Mouse (Mus musculus) mouse embryonic stem cell (cell line): Measurements from ENCODE around the gene Slc22a2.

Experiments used
- in situ Hi-C, 2 experiments: fragments of 300-500 bp; cut with MboI; formaldehyde crosslinking; loops; 1 replicate in 1 of 2; 3 replicates in 1 of 2; pipeline ENCODE4 v1.14.3; 2019 to 2020; ENCODE audit warnings: low sequenced_read_pairs in 2 of 2, low pct_unique_long_range_greater_than_20kb in 1 of 2, mixed read lengths in 1 of 2; ENCODE audit not compliant: unreplicated experiment in 1 of 2

The Slc22a2 gene

GRCm38 (mm10) chr17:12619641-12620040 lies 35.7 kb downstream of the Slc22a2 start:
- in situ Hi-C loops: no loop called here

DNA sequence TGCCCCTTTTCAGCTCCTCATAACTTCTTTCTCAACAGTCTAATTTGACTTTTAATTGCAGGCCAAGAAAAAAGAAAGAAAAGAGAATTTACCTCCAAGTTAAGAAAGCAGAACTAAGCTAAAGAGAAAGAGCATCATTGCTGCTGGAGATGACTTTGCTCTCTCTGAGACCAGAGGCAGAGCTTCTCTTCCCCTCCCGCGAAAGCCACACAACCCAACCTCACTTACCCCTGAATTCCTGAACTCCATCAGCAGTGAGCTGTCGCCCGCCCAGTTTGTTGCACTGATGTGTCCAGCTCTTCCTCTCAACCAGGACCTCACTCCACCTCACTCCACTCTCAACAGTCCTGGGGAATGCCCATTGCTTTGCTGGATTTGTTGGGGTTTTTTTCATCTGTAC lies 44.1 kb downstream of the Slc22a2 start:
- in situ Hi-C loops: no loop called here

- in situ Hi-C loops: no loop called here
These were observed 47.2 kb downstream of the Slc22a2 start for GRCm38 (mm10) chr17:12630976-12631730.

- in situ Hi-C loops: no loop called here
These were observed 48.1 kb downstream of the Slc22a2 start for GRCm38 (mm10) chr17:12631771-12632600.

DNA sequence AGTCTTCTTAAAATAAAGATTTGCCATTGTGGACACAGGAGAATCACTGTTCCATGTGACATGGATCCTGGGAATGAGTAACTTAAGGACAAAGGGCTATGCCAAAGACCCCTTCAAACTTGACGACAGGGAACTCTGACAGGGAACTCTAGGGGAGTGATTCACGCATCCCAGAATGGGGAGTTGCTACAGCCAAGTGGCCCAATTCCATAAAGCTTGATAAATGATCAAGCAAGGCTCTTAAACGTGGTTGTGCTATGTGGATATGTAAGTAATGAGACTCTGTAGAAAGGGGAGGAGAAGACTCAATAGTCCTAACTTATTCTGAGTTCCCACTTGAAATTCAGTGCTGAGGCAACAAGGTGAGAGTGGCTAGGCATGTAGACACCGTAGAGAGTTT lies 50.9 kb downstream of the Slc22a2 start:
- in situ Hi-C loops: no loop called here

DNA sequence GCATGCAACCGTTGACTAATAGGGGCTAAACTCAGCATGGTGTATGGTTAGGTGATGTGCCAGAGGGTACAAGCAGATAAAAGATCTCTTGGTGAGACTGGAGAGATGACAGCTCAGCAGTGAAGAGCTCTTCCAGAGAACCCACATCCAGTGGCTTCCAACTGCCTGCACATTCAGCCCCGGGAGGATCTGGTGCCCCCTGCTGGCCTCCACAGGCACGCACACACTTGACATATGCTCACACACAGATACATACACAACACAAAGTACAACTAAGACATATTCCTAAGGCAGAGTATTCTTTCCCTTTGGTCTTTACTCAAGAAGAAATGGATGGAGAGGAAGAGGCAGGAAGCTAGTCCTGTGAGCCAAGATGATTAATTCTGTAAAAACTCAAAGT lies 55.7 kb downstream of the Slc22a2 start:
- in situ Hi-C loops: no loop called here

GRCm38 (mm10) chr17:12641087-12641486 lies 57.2 kb downstream of the Slc22a2 start:
- in situ Hi-C loops: no loop called here

DNA sequence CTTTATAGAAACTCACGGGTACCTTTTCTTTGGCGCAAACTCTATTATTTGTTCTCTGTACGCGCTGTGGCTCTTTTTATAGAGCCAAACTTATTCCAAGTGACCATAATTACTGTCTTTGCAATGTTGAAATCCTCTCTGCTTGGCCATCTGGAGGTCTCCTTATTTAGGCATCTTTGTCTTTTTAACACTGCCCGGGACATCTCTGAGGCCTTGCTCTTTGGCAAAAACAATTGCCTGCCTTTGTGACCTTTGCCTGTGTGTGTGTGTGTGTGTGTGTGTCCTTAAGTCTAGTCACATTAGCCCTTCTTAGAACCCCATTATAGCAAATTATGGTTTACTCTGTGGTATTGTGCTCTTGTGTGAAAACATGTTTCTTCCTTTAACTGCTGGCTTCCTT lies 61.5 kb downstream of the Slc22a2 start:
- in situ Hi-C loops: no loop called here

GRCm38 (mm10) chr17:12652604-12653003 lies 68.7 kb downstream of the Slc22a2 start:
- in situ Hi-C loops: loop anchor here in 1 of 2 experiments (10.0 kb wide), 1 partner anchor 118 kb away; no protein-coding TSS in a partner anchor

DNA sequence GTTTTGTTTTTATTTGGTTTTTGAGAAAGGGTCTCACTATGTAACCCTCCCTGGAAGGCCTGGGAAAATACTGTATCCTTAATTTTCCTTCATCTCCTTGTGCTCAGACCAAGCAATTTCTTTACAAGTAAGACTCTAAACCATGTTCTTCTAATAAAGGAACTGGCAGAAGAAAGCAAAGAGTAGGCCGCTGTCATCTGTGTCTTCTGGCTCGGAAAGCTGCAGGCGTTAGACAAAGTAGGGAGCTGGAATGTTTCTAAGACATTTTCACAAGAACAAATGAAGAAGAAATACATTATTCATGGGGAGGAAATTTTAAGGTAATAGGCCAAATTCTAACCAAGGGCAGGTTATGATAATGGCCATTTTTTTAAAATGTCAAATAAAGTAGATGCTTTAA lies 70.1 kb downstream of the Slc22a2 start:
- in situ Hi-C loops: loop anchor here in 1 of 2 experiments (10.0 kb wide), 1 partner anchor 119 kb away; no protein-coding TSS in a partner anchor

DNA sequence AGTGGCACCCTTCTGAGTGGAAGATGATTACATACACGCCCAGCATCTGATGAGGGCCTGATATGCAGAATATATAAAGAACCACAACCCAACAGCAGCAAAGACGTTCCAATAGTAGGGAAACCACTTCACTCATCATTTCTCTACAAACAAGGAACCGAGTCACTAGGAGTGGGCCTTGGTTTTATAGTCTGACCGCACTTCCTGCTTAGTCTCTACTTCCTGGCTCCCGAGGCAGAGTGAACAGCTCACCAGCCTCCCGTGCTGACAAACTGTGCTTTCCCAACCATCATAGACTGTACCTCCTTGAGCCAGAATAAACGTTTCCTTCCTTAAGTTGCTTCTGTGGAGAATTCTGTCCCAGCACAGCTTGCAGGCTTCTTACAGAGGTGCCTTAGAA lies 71.9 kb downstream of the Slc22a2 start:
- in situ Hi-C loops: loop anchor here in 1 of 2 experiments (10.0 kb wide), 1 partner anchor 121 kb away; no protein-coding TSS in a partner anchor

- in situ Hi-C loops: loop anchor here in 1 of 2 experiments (10.0 kb wide), 1 partner anchor 124 kb away; no protein-coding TSS in a partner anchor
These were observed 74.9 kb downstream of the Slc22a2 start for GRCm38 (mm10) chr17:12658784-12659183.

DNA sequence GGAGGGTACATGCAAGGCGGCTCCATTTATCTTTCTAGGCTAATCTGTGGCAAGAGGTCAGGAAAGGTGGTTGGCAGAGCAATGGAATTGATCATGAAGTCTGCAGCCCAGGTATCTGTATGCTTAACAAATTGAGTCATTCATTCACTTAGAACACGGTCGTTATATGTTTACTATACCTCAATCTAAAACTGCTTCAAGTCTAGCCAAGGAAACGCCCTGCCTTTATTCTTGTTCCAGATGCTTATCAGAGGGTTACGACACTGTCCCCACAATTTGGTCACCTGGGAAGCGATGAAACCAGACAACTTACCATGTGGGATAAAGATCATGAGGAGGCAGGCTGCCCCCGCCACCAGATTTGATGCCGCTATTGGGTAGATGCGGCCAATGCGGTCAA lies 75.3 kb downstream of the Slc22a2 start:
- in situ Hi-C loops: loop anchor here in 1 of 2 experiments (10.0 kb wide), 1 partner anchor 124 kb away; no protein-coding TSS in a partner anchor

GRCm38 (mm10) chr17:12660572-12661260 lies 76.8 kb downstream of the Slc22a2 start:
- in situ Hi-C loops: no loop called here

- in situ Hi-C loops: no loop called here
These were observed 80.2 kb downstream of the Slc22a2 start for GRCm38 (mm10) chr17:12664156-12664555.

DNA sequence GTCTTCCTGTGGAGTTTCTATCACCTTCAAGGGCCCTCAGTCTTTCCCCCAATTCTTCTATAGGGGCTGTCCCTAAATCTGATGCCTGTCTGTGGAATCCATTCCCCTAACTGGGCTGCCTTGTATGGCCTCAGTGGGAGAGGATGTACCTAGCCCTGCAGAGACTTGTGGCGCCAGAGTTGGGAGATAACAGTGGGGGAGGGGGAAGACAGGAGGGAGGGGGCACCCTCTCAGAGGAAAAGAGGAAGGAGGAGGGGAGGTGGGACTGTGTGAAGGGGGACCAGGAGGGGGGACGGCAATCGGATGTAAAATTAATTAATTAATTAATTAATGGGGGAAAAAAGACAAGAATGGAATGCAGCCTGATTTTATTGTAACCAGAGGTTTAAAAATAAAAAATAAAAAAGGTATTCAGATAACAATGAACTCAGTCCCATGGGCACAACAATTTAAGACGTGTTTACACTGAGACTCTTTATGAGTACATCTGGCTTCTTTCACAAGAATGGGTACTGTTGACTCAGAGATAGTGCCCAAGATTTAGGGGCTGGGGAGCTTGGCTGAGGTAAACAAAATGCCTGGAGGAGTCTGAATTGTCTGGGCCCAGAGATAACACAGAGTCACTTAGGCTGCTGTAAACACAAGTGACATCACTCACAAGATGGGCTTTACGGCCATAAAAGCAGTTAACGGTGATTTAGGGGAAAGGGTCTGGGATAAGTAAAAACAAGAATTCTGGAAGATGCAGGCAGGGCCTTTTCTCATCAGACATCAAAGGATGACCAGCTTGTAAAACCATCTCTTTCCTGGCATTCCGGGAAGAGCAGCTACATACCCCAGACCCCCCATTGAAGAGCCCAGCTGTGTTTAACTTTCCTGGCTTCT lies 84.8 kb downstream of the Slc22a2 start:
- in situ Hi-C loops: no loop called here

DNA sequence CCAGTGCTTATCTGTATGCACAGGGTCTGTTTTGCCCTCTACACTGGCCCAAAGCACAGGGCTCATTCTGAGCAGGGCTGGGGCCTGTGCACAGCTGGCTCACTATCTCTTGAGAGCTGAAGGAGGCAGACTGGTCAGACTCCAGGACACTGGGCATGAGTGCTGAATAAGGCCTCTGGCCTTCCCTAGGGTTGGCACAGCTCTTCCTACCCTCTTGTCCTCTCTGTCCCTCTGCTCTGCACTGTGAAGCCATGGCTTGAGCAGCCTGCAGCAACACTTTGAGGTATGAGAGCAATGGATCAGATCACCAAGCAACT lies 85.4 kb downstream of the Slc22a2 start:
- in situ Hi-C loops: no loop called here

GRCm38 (mm10) chr17:12671029-12671605 lies 87.2 kb downstream of the Slc22a2 start:
- in situ Hi-C loops: no loop called here
